Mouse (Mus musculus) erythroblast, embryonic 14.5 days (primary cell): ENCODE results near the gene Poc1a.

Experiments used
- GATA1 ChIP-seq: IDR thresholded peaks from 2 replicates; pipeline ENCODE4 v1.6.1; 2012; ENCODE audit warnings: low read length, inconsistent platforms, mixed read lengths
- TAL1 ChIP-seq: IDR thresholded peaks from 3 replicates; pipeline ENCODE4 v1.6.1; 2012; ENCODE audit warnings: low read length, inconsistent platforms, mixed read lengths

DNA sequence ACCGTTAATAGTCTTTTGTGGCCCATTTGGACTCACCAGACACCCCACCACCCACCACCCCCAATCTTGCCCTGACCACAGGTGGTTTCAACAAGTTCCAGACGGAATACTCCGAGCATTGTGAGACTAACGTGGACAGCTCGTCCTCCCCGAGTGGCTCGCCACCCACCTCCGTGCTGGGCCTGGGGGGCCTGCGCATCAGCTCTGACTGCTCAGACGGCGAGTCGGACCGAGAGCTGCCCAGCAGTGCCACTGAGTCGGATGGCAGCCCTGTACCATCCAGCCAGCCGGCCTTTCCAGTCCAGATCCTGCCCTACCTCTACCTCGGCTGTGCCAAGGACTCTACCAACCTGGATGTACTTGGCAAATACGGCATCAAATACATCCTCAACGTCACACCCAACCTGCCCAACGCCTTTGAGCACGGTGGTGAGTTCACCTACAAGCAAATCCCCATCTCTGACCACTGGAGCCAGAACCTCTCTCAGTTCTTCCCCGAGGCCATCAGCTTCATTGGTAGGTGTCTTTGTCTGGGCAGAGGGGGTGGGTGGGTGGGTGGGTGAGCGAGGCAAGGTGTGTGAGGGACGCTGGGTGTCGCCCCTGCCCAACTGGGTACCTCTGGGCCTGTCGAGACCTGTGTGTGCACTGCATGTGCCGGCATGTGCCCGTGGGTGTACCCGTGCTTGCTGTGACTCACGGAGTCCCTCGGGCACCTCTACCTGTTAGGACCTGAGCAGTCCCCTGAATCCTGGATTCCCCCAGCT is 89.9 kb downstream of the Poc1a start:
- no peak for TF ChIP-seq TAL1
- TF ChIP-seq GATA1 = no peak
